Mouse (Mus musculus): ENCODE measurements around the gene Srsf1. TPM values are rescaled to one million over a fixed set of nuclear protein-coding genes. Genes with fewer than 3 reads are reported as not detected.

Gene Srsf1
- polyA plus RNA-seq, 1 experiment = 18.3 TPM

- TF ChIP-seq TAL1 (IDR thresholded peaks at IDR 0.05; ENCODE audit: low read length) (no peak), GATA1 (IDR thresholded peaks at IDR 0.05; ENCODE audit: low read length) (no peak)
- H3K27me3 ChIP-seq (ENCODE audit: control insufficient read depth) = peaks cover 85% of the 10 kb centered on the region
- H3K4me1 ChIP-seq (ENCODE audit: control insufficient read depth) = peaks cover 11% of the 10 kb centered on the region
- peaks cover 3% of the 10 kb centered on the region; the same call in 1 of the 2 replicates for H3K9me3 ChIP-seq (ENCODE audit: control insufficient read depth, low read length)
- H3K4me3 ChIP-seq (replicated peaks) = peak within 1 kb of the TSS; percentile 29
- H3K36me3 ChIP-seq (ENCODE audit: control insufficient read depth) = no peaks in the 10 kb centered on the region
These were observed 51.0 kb downstream of the Srsf1 start, which contains the start of gene Cuedc1 for GRCm38 (mm10) chr11:88098021-88098729. Gene Cuedc1, plus strand, starts transcription at chr11:88098058.

GRCm38 (mm10) chr11:88098787-88099598, 51.8 kb downstream of the Srsf1 start:
- peaks cover 3% of the 10 kb centered on the region; the same call in 1 of the 2 replicates for H3K9me3 ChIP-seq (ENCODE audit: control insufficient read depth, low read length)
- H3K27me3 ChIP-seq (ENCODE audit: control insufficient read depth) = peaks cover 87% of the 10 kb centered on the region
- no peaks in the 10 kb centered on the region for H3K36me3 ChIP-seq (ENCODE audit: control insufficient read depth)
- no peak for TF ChIP-seq GATA1 (IDR thresholded peaks at IDR 0.05; ENCODE audit: low read length)
- no peak for TF ChIP-seq TAL1 (IDR thresholded peaks at IDR 0.05; ENCODE audit: low read length)
- peak overlapping the region; percentile 46 for H3K4me3 ChIP-seq (replicated peaks)
- H3K4me1 ChIP-seq (ENCODE audit: control insufficient read depth) = peaks cover 11% of the 10 kb centered on the region

GRCm38 (mm10) chr11:88099599-88100023, 52.4 kb downstream of the Srsf1 start:
- peaks cover 88% of the 10 kb centered on the region for H3K27me3 ChIP-seq (ENCODE audit: control insufficient read depth)
- H3K4me3 ChIP-seq (replicated peaks) = peak overlapping the region; percentile 46
- TF ChIP-seq TAL1 (IDR thresholded peaks at IDR 0.05; ENCODE audit: low read length) = no peak
- no peak for TF ChIP-seq GATA1 (IDR thresholded peaks at IDR 0.05; ENCODE audit: low read length)
- no peaks in the 10 kb centered on the region for H3K36me3 ChIP-seq (ENCODE audit: control insufficient read depth)
- H3K4me1 ChIP-seq (ENCODE audit: control insufficient read depth) = peaks cover 11% of the 10 kb centered on the region
- H3K9me3 ChIP-seq (ENCODE audit: control insufficient read depth, low read length) = peaks cover 3% of the 10 kb centered on the region; the same call in 1 of the 2 replicates

GRCm38 (mm10) chr11:88100170-88100569, 53.0 kb downstream of the Srsf1 start:
- Histone ChIP-seq H3K27me3 (ENCODE audit: control insufficient read depth) (peaks cover 84% of the 10 kb centered on the region), H3K4me3 (replicated peaks) (no peak overlapping the region), H3K9me3 (ENCODE audit: control insufficient read depth, low read length) (peaks cover 3% of the 10 kb centered on the region; the same call in 1 of the 2 replicates), H3K36me3 (ENCODE audit: control insufficient read depth) (no peaks in the 10 kb centered on the region), H3K4me1 (ENCODE audit: control insufficient read depth) (peaks cover 11% of the 10 kb centered on the region)
- TF ChIP-seq TAL1 (IDR thresholded peaks at IDR 0.05; ENCODE audit: low read length) = no peak
- TF ChIP-seq GATA1 (IDR thresholded peaks at IDR 0.05; ENCODE audit: low read length) = no peak

Other genes with a start within 250 kb of the Srsf1 start
- not detected in 2 replicates for gene Lpo, start 219.1 kb upstream of the Srsf1 start, polyA plus RNA-seq (2012)
- 0.04 and 0.28 TPM in 2 replicates for gene Mks1, start 194.2 kb upstream of the Srsf1 start, polyA plus RNA-seq (2012)
- gene Epx, start 171.8 kb upstream of the Srsf1 start, polyA plus RNA-seq (2012) = 0.05 and 0.26 TPM in 2 replicates
- gene Olfr462, start 155.1 kb upstream of the Srsf1 start, polyA plus RNA-seq (2012) = not detected in 2 replicates
- gene Olfr463, start 150.0 kb upstream of the Srsf1 start, polyA plus RNA-seq (2012) = 0.04 TPM in 1 of 2 replicates, not detected in the other
- gene Olfr464, start 126.4 kb upstream of the Srsf1 start, polyA plus RNA-seq (2012) = 0.05 TPM in 1 of 2 replicates, not detected in the other
- gene Dynll2, start 59.8 kb upstream of the Srsf1 start, polyA plus RNA-seq (2012) = 3.0 and 3.3 TPM in 2 replicates
- gene Vezf1, start 20.9 kb downstream of the Srsf1 start, polyA plus RNA-seq (2012) = 0.24 and 0.38 TPM in 2 replicates
- gene Cuedc1, start 50.7 kb downstream of the Srsf1 start, polyA plus RNA-seq (2012) = 0.05 and 0.13 TPM in 2 replicates
- gene Mrps23, start 157.0 kb downstream of the Srsf1 start, polyA plus RNA-seq (2012) = 8.2 and 9.9 TPM in 2 replicates
- gene Ccdc182, start 246.7 kb downstream of the Srsf1 start, polyA plus RNA-seq (2012) = not detected in 2 replicates

Measured in erythroblast, embryonic 14.5 days (primary cell).